Mouse (Mus musculus): ENCODE data around the gene Olfr222. TPM values are rescaled to one million over a fixed set of nuclear protein-coding genes. Genes with fewer than 3 reads are reported as not detected.
A peak's percentile ranks its signal among the peaks of the same experiment; 100 is the strongest.
"Not testable (repeated sequence)": the region's sequence is repeated elsewhere in the genome, so short reads cannot be mapped to it uniquely, and the experiment has no call there.

Olfr222 gene
- polyA plus RNA-seq (2015; fragmentation: Nextera tagmentation; extraction: Ambion mirVana) = not detected in 2 replicates

DNA sequence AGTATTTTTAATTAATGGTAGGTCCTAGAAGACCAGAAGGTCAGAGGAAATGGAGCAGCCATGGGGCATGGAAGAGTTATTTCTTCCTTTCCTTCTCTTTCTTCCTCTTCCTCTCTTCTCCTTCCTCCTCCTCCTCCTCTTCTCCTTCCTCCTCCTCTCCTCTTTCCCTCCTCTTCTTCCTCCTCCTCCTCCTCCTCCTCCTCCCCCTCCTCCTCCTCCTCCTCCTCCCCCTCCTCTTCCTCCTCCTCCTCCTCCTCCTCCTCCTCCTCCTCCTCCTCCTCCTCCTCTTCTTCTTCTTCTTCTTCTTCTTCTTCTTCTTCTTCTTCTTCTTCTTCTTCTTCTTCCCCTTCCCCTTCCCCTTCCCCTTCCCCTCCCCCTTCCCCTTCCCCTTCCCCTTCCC is at the start of gene Olfr222:
Gene Olfr222 (minus strand): TSS at position 101 of the 400 bp plus-strand sequence.
- H3K9me3 ChIP-seq (replicated peaks; ENCODE audit: control insufficient read depth, low read length); ATAC-seq (ENCODE audit: insufficient read depth, low FRiP score); H3K4me2 ChIP-seq (ENCODE audit: low read depth, low read length); H3K9ac ChIP-seq (ENCODE audit: low read length); H3K4me1 ChIP-seq (ENCODE audit: control insufficient read depth, insufficient read depth, low read length); H3K4me3 ChIP-seq (replicated peaks; ENCODE audit: low read length); H3K36me3 ChIP-seq (ENCODE audit: control insufficient read depth, insufficient read depth, low read length); H3K27me3 ChIP-seq (ENCODE audit: control insufficient read depth, insufficient read depth, low read length); H3K27ac ChIP-seq (ENCODE audit: low read length): not testable (repeated sequence)

DNA sequence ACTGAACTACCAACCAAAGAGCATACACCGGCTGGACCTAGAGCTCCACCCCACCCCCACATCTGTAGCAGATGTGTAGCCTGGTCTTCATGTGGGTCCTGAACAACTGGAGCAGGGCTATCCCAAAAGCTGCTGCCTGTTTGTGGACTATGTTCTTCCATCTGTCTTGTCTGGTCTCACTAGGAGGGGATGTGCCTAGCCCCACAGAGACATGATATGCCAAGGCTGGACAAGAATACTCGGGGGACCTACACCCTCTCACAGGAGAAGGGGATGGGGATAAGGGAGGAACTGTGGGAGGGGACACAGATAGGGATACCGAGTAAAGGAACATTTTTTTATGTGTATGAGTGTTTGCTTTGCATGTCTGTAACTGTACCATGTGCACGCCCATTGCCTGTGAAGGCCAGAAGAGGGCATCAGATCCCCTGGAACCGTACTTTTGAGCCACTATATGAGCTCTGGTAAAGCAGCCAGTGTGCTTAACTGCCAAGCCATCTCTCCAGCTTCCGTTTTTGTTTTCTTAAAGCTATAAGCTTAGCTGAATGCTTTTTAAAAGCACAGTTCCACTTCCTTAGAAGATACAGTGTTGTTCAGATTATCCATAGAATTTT is 48.1 kb upstream of the Olfr222 start:
- H3K9ac ChIP-seq (ENCODE audit: low read length) = no peak overlapping the region
- WGBS = 28% methylated on average over 6 of the region's 6 CpGs
- no peak overlapping the region for H3K4me3 ChIP-seq (replicated peaks; ENCODE audit: low read length)
- H3K4me1 ChIP-seq (ENCODE audit: control insufficient read depth, insufficient read depth, low read length) = no peaks in the 10 kb centered on the region
- no peaks in the 10 kb centered on the region for H3K27me3 ChIP-seq (ENCODE audit: control insufficient read depth, insufficient read depth, low read length)
- no peak overlapping the region for H3K27ac ChIP-seq (ENCODE audit: low read length)
- ATAC-seq (ENCODE audit: insufficient read depth, low FRiP score) = peak; percentile 84
- no peaks in the 10 kb centered on the region for H3K36me3 ChIP-seq (ENCODE audit: control insufficient read depth, insufficient read depth, low read length)
- H3K9me3 ChIP-seq (replicated peaks; ENCODE audit: control insufficient read depth, low read length) = no peaks in the 10 kb centered on the region
- no peak overlapping the region for H3K4me2 ChIP-seq (ENCODE audit: low read depth, low read length)

- H3K27ac ChIP-seq (ENCODE audit: low read length) = no peak overlapping the region
- H3K27me3 ChIP-seq (ENCODE audit: control insufficient read depth, insufficient read depth, low read length) = no peaks in the 10 kb centered on the region; the same call in 1 of the 2 replicates
- H3K4me3 ChIP-seq (replicated peaks; ENCODE audit: low read length) = no peak overlapping the region
- H3K9me3 ChIP-seq (replicated peaks; ENCODE audit: control insufficient read depth, low read length) = no peaks in the 10 kb centered on the region
- ATAC-seq (ENCODE audit: insufficient read depth, low FRiP score) = no peak
- no peak overlapping the region for H3K4me2 ChIP-seq (ENCODE audit: low read depth, low read length)
- H3K36me3 ChIP-seq (ENCODE audit: control insufficient read depth, insufficient read depth, low read length) = no peaks in the 10 kb centered on the region
- no peaks in the 10 kb centered on the region for H3K4me1 ChIP-seq (ENCODE audit: control insufficient read depth, insufficient read depth, low read length)
- H3K9ac ChIP-seq (ENCODE audit: low read length) = no peak overlapping the region
- WGBS = 63% methylated on average over 3 of the region's 3 CpGs
These were observed 46.2 kb upstream of the Olfr222 start for GRCm38 (mm10) chr11:59622214-59622613.

DNA sequence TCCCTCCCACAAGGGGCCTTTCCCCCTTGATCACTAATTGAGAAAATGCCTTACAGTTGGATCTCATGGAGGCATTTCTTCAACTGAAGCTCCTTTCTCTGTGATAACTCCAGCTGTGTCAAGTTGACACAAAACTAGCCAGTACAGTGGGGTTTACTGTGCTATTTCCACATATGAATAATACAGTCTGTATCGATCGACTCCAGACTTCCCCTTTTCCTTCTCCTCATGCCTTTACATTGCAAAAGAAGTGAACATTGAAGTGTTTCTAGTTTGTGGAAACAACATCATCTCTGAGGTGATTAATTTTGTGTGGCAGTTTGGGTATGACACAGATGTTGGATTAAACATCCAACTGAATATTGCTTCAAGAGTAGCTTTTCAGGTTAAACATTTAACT is 41.0 kb upstream of the Olfr222 start:
- not testable (repeated sequence) for H3K27me3 ChIP-seq (ENCODE audit: control insufficient read depth, insufficient read depth, low read length); H3K4me3 ChIP-seq (replicated peaks; ENCODE audit: low read length)

DNA sequence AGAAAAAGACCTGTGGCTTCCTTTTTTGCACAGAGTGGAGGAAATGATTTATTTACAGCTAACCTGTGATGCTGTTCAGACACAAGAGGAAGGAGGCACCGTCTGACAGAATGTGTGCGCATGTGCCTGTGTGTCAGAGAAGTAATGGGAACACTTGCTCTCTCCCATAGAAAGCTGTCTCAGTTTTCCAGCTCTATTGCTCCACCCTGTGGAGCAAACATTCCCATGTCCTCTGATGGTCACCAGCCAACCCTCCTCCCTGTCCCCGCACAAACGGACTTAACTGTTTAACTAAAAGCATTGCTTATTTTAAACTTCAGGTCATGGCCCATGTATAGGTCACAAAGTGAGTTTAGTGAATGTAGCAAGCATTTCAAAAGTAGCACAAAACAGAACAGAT is 38.1 kb upstream of the Olfr222 start:
- no peaks in the 10 kb centered on the region for H3K4me1 ChIP-seq (ENCODE audit: control insufficient read depth, insufficient read depth, low read length)
- H3K9me3 ChIP-seq (replicated peaks; ENCODE audit: control insufficient read depth, low read length) = no peaks in the 10 kb centered on the region
- no peak overlapping the region for H3K27ac ChIP-seq (ENCODE audit: low read length)
- no peaks in the 10 kb centered on the region; the same call in 1 of the 2 replicates for H3K27me3 ChIP-seq (ENCODE audit: control insufficient read depth, insufficient read depth, low read length)
- H3K9ac ChIP-seq (ENCODE audit: low read length) = no peak overlapping the region
- H3K4me2 ChIP-seq (ENCODE audit: low read depth, low read length) = no peak overlapping the region
- 29% methylated on average over 4 of the region's 4 CpGs for whole genome bisulfite sequencing
- H3K36me3 ChIP-seq (ENCODE audit: control insufficient read depth, insufficient read depth, low read length) = no peaks in the 10 kb centered on the region
- ATAC-seq (ENCODE audit: insufficient read depth, low FRiP score) = no peak
- H3K4me3 ChIP-seq (replicated peaks; ENCODE audit: low read length) = no peak overlapping the region

More for the DNA sequence above, 41.0 kb upstream of the Olfr222 start:
- H3K4me2 ChIP-seq (ENCODE audit: low read depth, low read length); H3K4me1 ChIP-seq (ENCODE audit: control insufficient read depth, insufficient read depth, low read length); H3K9me3 ChIP-seq (replicated peaks; ENCODE audit: control insufficient read depth, low read length); H3K36me3 ChIP-seq (ENCODE audit: control insufficient read depth, insufficient read depth, low read length); ATAC-seq (ENCODE audit: insufficient read depth, low FRiP score); H3K9ac ChIP-seq (ENCODE audit: low read length); H3K27ac ChIP-seq (ENCODE audit: low read length): not testable (repeated sequence)
- WGBS = 81% methylated on average over 2 of the region's 2 CpGs

- no peak for ATAC-seq (ENCODE audit: insufficient read depth, low FRiP score)
- Histone ChIP-seq H3K4me1 (ENCODE audit: control insufficient read depth, insufficient read depth, low read length) (no peaks in the 10 kb centered on the region), H3K4me3 (replicated peaks; ENCODE audit: low read length) (no peak overlapping the region), H3K4me2 (ENCODE audit: low read depth, low read length) (no peak overlapping the region), H3K9me3 (replicated peaks; ENCODE audit: control insufficient read depth, low read length) (no peaks in the 10 kb centered on the region), H3K27me3 (ENCODE audit: control insufficient read depth, insufficient read depth, low read length) (no peaks in the 10 kb centered on the region), H3K36me3 (ENCODE audit: control insufficient read depth, insufficient read depth, low read length) (no peaks in the 10 kb centered on the region), H3K27ac (ENCODE audit: low read length) (no peak overlapping the region), H3K9ac (ENCODE audit: low read length) (no peak overlapping the region)
- WGBS = 71% methylated on average over 5 of the region's 5 CpGs
These were observed 35.6 kb upstream of the Olfr222 start for GRCm38 (mm10) chr11:59611646-59612045.

GRCm38 (mm10) chr11:59602287-59602686 is 26.3 kb upstream of the Olfr222 start:
- Histone ChIP-seq H3K4me2 (ENCODE audit: low read depth, low read length) (no peak overlapping the region), H3K9ac (ENCODE audit: low read length) (no peak overlapping the region), H3K27ac (ENCODE audit: low read length) (no peak overlapping the region), H3K4me1 (ENCODE audit: control insufficient read depth, insufficient read depth, low read length) (no peaks in the 10 kb centered on the region), H3K27me3 (ENCODE audit: control insufficient read depth, insufficient read depth, low read length) (no peaks in the 10 kb centered on the region), H3K9me3 (replicated peaks; ENCODE audit: control insufficient read depth, low read length) (no peaks in the 10 kb centered on the region), H3K36me3 (ENCODE audit: control insufficient read depth, insufficient read depth, low read length) (no peaks in the 10 kb centered on the region), H3K4me3 (replicated peaks; ENCODE audit: low read length) (no peak overlapping the region)
- no peak for ATAC-seq (ENCODE audit: insufficient read depth, low FRiP score)
- WGBS = 38% methylated on average over 1 of the region's 1 CpGs

GRCm38 (mm10) chr11:59600872-59601271 is 24.8 kb upstream of the Olfr222 start:
- H3K4me3 ChIP-seq (replicated peaks; ENCODE audit: low read length) = no peak overlapping the region
- no peak for ATAC-seq (ENCODE audit: insufficient read depth, low FRiP score)
- no peak overlapping the region for H3K27ac ChIP-seq (ENCODE audit: low read length)
- no peaks in the 10 kb centered on the region for H3K36me3 ChIP-seq (ENCODE audit: control insufficient read depth, insufficient read depth, low read length)
- no peak overlapping the region for H3K4me2 ChIP-seq (ENCODE audit: low read depth, low read length)
- H3K9me3 ChIP-seq (replicated peaks; ENCODE audit: control insufficient read depth, low read length) = no peaks in the 10 kb centered on the region
- H3K27me3 ChIP-seq (ENCODE audit: control insufficient read depth, insufficient read depth, low read length) = no peaks in the 10 kb centered on the region
- 71% methylated on average over 3 of the region's 3 CpGs for WGBS
- H3K9ac ChIP-seq (ENCODE audit: low read length) = no peak overlapping the region
- no peaks in the 10 kb centered on the region for H3K4me1 ChIP-seq (ENCODE audit: control insufficient read depth, insufficient read depth, low read length)

DNA sequence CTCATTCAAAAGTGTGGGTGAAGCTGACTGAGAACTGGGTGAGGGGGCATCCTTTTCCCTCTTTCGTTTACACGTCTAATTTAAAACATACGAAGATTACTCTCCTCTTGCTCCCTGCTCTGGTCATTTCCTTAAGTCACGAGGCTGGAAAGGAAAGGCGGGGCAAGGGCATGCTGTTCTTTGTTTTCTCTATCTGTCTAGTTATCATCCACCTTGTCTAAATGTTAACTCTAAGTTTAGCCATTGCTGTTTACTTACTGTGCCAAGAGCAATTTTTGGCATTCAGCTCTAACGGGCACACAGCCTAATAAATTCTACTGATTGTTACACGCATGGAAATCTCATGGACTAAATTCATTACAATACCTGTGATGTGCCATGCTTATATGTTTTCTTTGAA is 23.2 kb upstream of the Olfr222 start:
- no peak overlapping the region for H3K4me3 ChIP-seq (replicated peaks; ENCODE audit: low read length)
- ATAC-seq (ENCODE audit: insufficient read depth, low FRiP score) = no peak

More for the DNA sequence above, 23.2 kb upstream of the Olfr222 start:
- Histone ChIP-seq H3K9ac (ENCODE audit: low read length) (no peak overlapping the region), H3K27ac (ENCODE audit: low read length) (no peak overlapping the region), H3K27me3 (ENCODE audit: control insufficient read depth, insufficient read depth, low read length) (no peaks in the 10 kb centered on the region), H3K9me3 (replicated peaks; ENCODE audit: control insufficient read depth, low read length) (no peaks in the 10 kb centered on the region), H3K4me1 (ENCODE audit: control insufficient read depth, insufficient read depth, low read length) (no peaks in the 10 kb centered on the region), H3K4me2 (ENCODE audit: low read depth, low read length) (no peak overlapping the region), H3K36me3 (ENCODE audit: control insufficient read depth, insufficient read depth, low read length) (no peaks in the 10 kb centered on the region)
- 50% methylated on average over 7 of the region's 7 CpGs for WGBS
